Mouse (Mus musculus) limb, embryonic 10.5 days (tissue): ENCODE results near the gene Rab1b. TPM values are rescaled to one million over a fixed set of nuclear protein-coding genes. Genes with fewer than 3 reads are reported as not detected.

Source experiments
- DNase-seq: peaks from one replicate; pipeline ENCODE4 v3.0.0-alpha.2; 2017; ENCODE audit warnings: low spot score
- H3K27ac ChIP-seq: fragments of 300-500 bp; sonication (generic); 2 replicates; pipeline ENCODE4 v1.5.1; 2016; ENCODE audit warnings: mild to moderate bottlenecking
- H3K27me3 ChIP-seq: fragments of 300-500 bp; sonication (generic); 2 replicates; pipeline ENCODE4 v1.6.1; 2016; ENCODE audit warnings: low read depth, mild to moderate bottlenecking; ENCODE audit not compliant: poor library complexity, severe bottlenecking
- H3K36me3 ChIP-seq: fragments of 300-500 bp; sonication (generic); 2 replicates; pipeline ENCODE4 v1.6.1; 2016; ENCODE audit warnings: mild to moderate bottlenecking, moderate library complexity
- H3K4me1 ChIP-seq: fragments of 300-500 bp; sonication (generic); 2 replicates; pipeline ENCODE4 v1.6.1; 2016
- H3K4me3 ChIP-seq: fragments of 300-500 bp; sonication (generic); 2 replicates; pipeline ENCODE4 v1.5.1; 2016; ENCODE audit warnings: mild to moderate bottlenecking, moderate library complexity
- H3K9me3 ChIP-seq: fragments of 300-500 bp; sonication (generic); replicated peaks from 2 replicates; pipeline ENCODE4 v1.6.1; 2016; ENCODE audit warnings: mild to moderate bottlenecking
- WGBS: fragments of 180-500 bp; shearing (Covaris S2); methylation state at CpG from one replicate; pipeline ENCODE4 v1.1.7; 2016; 5-methylcytosine and 5-hydroxymethylcytosine counted together
- polyA plus RNA-seq: library from polyadenylated mRNA; unstranded; fragments of >200 nt; fragmentation: Nextera tagmentation; extraction: Ambion mirVana; gene quantifications from 2 replicates; pipeline ENCODE4 v1.2.1, GENCODE M21; 2016

Gene Rab1b
- polyA plus RNA-seq, 1 experiment from 2014 or later, result 296 TPM

GRCm38 (mm10) chr19:5079279-5079678 lies 27.6 kb downstream of the Rab1b start:
- Histone ChIP-seq H3K27ac (no peak overlapping the region), H3K36me3 (0 out of 2 replicates have a peak, but pooled peaks cover 3% of the 10 kb centered on the region), H3K27me3 (peaks cover 52% of the 10 kb centered on the region), H3K4me3 (no peak overlapping the region), H3K9me3 (no peaks in the 10 kb centered on the region), H3K4me1 (no peaks in the 10 kb centered on the region)
- 98% methylated on average over 1 of the region's 1 CpGs for WGBS
- no peak for DNase-seq

DNA sequence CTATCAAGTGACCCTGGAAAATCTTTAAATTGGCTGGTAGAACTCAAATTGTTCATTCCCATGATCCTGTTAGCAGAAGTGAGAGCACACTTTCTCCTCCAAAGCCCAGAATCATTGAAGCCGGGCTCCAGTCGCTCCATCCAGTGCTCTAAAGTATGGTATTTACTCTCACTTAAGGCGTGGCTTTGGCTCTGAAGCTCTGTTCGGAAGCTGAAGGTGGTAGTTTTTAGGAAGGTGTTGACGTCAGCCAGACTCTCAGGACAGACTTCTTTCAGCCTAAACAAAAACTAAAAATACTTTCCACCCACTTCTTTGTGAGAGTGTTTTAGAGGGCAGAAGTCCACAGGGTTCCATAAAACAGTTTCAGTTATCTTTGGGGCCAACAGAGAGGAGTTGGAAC lies 33.4 kb downstream of the Rab1b start:
- 44% methylated on average over 5 of the region's 5 CpGs for WGBS
- peak overlapping the region; percentile 98; the same call in 1 of the 2 replicates for H3K27ac ChIP-seq
- peaks cover 50% of the 10 kb centered on the region for H3K4me1 ChIP-seq
- H3K9me3 ChIP-seq, result no peaks in the 10 kb centered on the region
- 0 out of 2 replicates have a peak, but pooled peaks cover 18% of the 10 kb centered on the region for H3K27me3 ChIP-seq
- H3K36me3 ChIP-seq, result 0 out of 2 replicates have a peak, but pooled peaks cover 3% of the 10 kb centered on the region
- H3K4me3 ChIP-seq, result peak overlapping the region; percentile 67; the same call in 1 of the 2 replicates
- no peak for DNase-seq

DNA sequence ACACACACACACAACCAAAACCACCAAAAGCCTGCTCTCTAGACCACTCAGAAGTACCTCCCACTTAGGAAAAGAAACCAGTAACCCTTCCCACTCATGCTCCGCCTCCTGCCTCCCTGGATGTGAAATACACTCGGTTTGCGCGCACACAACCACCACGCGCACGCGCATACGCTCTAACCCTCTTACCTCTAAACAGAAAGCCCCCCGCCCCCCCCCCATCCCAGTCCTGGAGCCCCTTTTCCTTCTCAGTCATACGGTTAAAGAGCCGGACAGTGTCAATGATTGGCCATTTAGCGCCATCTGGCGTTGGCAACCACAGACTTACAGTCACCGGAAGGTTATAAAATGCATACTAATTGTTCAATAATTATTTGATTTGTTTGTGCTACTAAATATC lies 33.8 kb downstream of the Rab1b start:
- WGBS, result 0% methylated on average over 15 of the region's 15 CpGs
- peak overlapping the region; percentile 98 for H3K27ac ChIP-seq

DNA sequence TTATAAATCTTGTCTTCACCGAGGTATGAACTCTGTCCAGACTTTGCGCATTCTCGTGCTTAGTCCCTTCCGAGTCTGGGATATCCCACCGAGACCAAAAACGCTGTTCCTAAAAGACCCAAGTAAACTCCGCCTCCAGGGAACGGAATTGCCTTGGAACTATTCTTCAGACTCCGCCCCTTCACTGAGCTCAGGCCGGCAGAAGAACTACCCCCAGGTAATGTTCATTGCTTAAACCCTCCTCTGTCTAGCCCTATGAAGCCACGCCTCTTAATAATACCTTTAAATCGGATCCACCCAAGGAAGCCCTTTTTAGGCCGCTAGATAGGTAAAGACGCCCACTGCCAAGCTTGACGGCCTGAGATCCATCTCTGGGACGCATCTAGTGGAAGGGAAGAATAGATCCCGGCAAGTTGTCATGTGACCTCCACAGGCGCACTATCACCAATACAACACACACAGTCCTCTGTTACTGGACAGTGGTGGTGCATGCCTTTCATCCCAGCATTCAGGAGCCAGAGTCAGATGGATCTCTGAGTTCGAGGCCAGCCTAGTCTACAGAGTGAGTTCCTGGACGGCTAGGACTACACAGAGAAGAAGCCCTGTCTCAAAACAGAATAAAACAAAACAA lies 34.4 kb downstream of the Rab1b start:
- H3K36me3 ChIP-seq, result 0 out of 2 replicates have a peak, but pooled peaks cover 3% of the 10 kb centered on the region
- 0 out of 2 replicates have a peak, but pooled peaks cover 20% of the 10 kb centered on the region for H3K27me3 ChIP-seq
- peak overlapping the region; percentile 98 for H3K27ac ChIP-seq
- peak; percentile 57 for DNase-seq
- peak overlapping the region; percentile 67 for H3K4me3 ChIP-seq
- WGBS, result 2% methylated on average over 20 of the region's 20 CpGs
- peaks cover 60% of the 10 kb centered on the region for H3K4me1 ChIP-seq
- no peaks in the 10 kb centered on the region for H3K9me3 ChIP-seq

More for the DNA sequence above, 33.8 kb downstream of the Rab1b start:
- H3K9me3 ChIP-seq, result no peaks in the 10 kb centered on the region
- 0 out of 2 replicates have a peak, but pooled peaks cover 20% of the 10 kb centered on the region for H3K27me3 ChIP-seq
- H3K36me3 ChIP-seq, result 0 out of 2 replicates have a peak, but pooled peaks cover 3% of the 10 kb centered on the region
- peak; percentile 92 for DNase-seq
- H3K4me3 ChIP-seq, result peak overlapping the region; percentile 67
- H3K4me1 ChIP-seq, result peaks cover 55% of the 10 kb centered on the region

DNA sequence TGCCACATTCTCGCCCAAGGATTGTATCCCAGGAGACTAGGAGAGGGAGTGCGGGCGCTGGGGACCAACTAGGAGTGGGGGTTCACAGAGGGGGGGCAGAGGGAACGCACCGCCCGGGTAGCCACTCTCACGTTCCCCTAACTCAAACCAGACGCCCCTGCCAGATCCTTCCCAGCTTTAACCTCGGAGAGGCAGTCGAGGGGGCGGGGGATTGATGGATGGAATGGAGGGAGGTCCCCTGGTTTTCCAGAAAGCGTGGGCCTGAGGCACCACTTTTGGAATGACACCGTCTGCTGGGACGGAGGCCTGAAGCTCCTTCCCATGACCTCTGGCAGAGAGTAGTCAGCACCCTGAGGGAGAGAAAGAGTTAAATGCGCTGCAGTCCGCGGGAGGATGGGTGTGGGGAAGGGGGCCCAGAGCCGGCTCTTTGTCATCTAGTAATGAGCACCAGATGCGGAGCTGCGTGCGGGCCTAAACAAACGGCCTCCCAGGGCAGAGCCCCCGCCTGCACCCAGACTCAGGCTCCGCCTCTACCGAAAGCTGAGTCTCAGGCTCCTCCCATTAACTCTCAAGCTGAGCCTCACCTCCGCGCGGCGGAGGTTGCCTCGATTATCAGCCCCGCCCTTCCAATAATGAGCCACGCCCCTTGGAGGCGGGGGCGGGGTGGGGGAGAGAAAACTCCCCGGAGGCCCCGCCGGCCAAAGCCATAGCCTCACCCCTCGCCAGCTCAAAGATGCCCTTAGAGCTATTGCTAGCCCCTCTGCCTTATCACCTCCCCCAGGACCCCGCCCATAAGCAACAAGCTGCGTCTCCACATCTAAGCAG lies 35.1 kb downstream of the Rab1b start:
- Histone ChIP-seq H3K27me3 (0 out of 2 replicates have a peak, but pooled peaks cover 20% of the 10 kb centered on the region), H3K36me3 (0 out of 2 replicates have a peak, but pooled peaks cover 3% of the 10 kb centered on the region), H3K4me3 (peak overlapping the region; percentile 67), H3K9me3 (no peaks in the 10 kb centered on the region), H3K27ac (peak overlapping the region; percentile 98), H3K4me1 (peaks cover 68% of the 10 kb centered on the region)
- DNase-seq, result peak; percentile 95
- WGBS, result under 1% methylated on average over 40 of the region's 40 CpGs

GRCm38 (mm10) chr19:5071077-5071476 lies 35.8 kb downstream of the Rab1b start:
- Histone ChIP-seq H3K4me1 (peaks cover 71% of the 10 kb centered on the region), H3K9me3 (no peaks in the 10 kb centered on the region), H3K27me3 (0 out of 2 replicates have a peak, but pooled peaks cover 20% of the 10 kb centered on the region), H3K4me3 (peak overlapping the region; percentile 67), H3K27ac (peak overlapping the region; percentile 98), H3K36me3 (no peaks in the 10 kb centered on the region)
- DNase-seq, result no peak
- 6% methylated on average over 11 of the region's 11 CpGs for WGBS

- 76% methylated on average over 7 of the region's 7 CpGs for WGBS
- no peak for DNase-seq
- H3K4me3 ChIP-seq, result peak overlapping the region; percentile 67
- H3K27me3 ChIP-seq, result 0 out of 2 replicates have a peak, but pooled peaks cover 20% of the 10 kb centered on the region
- no peaks in the 10 kb centered on the region for H3K9me3 ChIP-seq
- H3K4me1 ChIP-seq, result peaks cover 79% of the 10 kb centered on the region
- H3K27ac ChIP-seq, result peak overlapping the region; percentile 98
- no peaks in the 10 kb centered on the region for H3K36me3 ChIP-seq
These were observed 36.9 kb downstream of the Rab1b start for GRCm38 (mm10) chr19:5069978-5070377.

- Histone ChIP-seq H3K4me1 (peaks cover 84% of the 10 kb centered on the region), H3K4me3 (peak overlapping the region; percentile 67), H3K36me3 (no peaks in the 10 kb centered on the region), H3K9me3 (no peaks in the 10 kb centered on the region), H3K27ac (peak overlapping the region; percentile 98), H3K27me3 (0 out of 2 replicates have a peak, but pooled peaks cover 17% of the 10 kb centered on the region)
- 74% methylated on average over 5 of the region's 5 CpGs for WGBS
- DNase-seq, result no peak
These were observed 37.4 kb downstream of the Rab1b start for GRCm38 (mm10) chr19:5069486-5069885.

GRCm38 (mm10) chr19:5068570-5069234 lies 38.2 kb downstream of the Rab1b start:
- Histone ChIP-seq H3K9me3 (no peaks in the 10 kb centered on the region), H3K36me3 (no peaks in the 10 kb centered on the region), H3K4me3 (peak overlapping the region; percentile 67), H3K4me1 (peaks cover 86% of the 10 kb centered on the region), H3K27ac (peak overlapping the region; percentile 98), H3K27me3 (0 out of 2 replicates have a peak, but pooled peaks cover 12% of the 10 kb centered on the region)
- WGBS, result 39% methylated on average over 21 of the region's 21 CpGs
- no peak for DNase-seq

- no peaks in the 10 kb centered on the region for H3K36me3 ChIP-seq
- peak within 1 kb of the TSS; percentile 67 for H3K4me3 ChIP-seq
- no peaks in the 10 kb centered on the region for H3K9me3 ChIP-seq
- H3K27me3 ChIP-seq, result 0 out of 2 replicates have a peak, but pooled peaks cover 12% of the 10 kb centered on the region
- peaks cover 84% of the 10 kb centered on the region for H3K4me1 ChIP-seq
- H3K27ac ChIP-seq, result peak within 1 kb of the TSS; percentile 98
- 1% methylated on average over 56 of the region's 56 CpGs for WGBS
- peak; percentile 86 for DNase-seq
These were observed 38.9 kb downstream of the Rab1b start, which contains the start of gene Cd248 for GRCm38 (mm10) chr19:5067867-5068569. TSS of gene Cd248 (plus strand) at chr19:5068078.

- Histone ChIP-seq H3K27me3 (0 out of 2 replicates have a peak, but pooled peaks cover 12% of the 10 kb centered on the region), H3K27ac (peak overlapping the region; percentile 98), H3K4me3 (peak overlapping the region; percentile 67), H3K36me3 (no peaks in the 10 kb centered on the region), H3K9me3 (no peaks in the 10 kb centered on the region), H3K4me1 (peaks cover 84% of the 10 kb centered on the region)
- peak; percentile 66 for DNase-seq
- WGBS, result 2% methylated on average over 15 of the region's 15 CpGs
These were observed 39.7 kb downstream of the Rab1b start for GRCm38 (mm10) chr19:5067040-5067799.
